Mouse (Mus musculus): ENCODE measurements around the gene Eif3l.

GRCm38 (mm10) chr15:79057850-79058249 lies 17.1 kb upstream of the Eif3l start:
- TF ChIP-seq CTCF (IDR thresholded peaks at IDR 0.05 in 2 of 3, conservative IDR thresholded peaks at IDR 0.05 in 1 of 3; ENCODE audit: control insufficient read depth in 1 of 3, insufficient read depth in 1 of 3, low read depth in 2 of 3, low read length in 3 of 3, poor library complexity in 1 of 3, severe bottlenecking in 1 of 3) = no peak
- TF ChIP-seq POLR2A (IDR thresholded peaks at IDR 0.05; ENCODE audit: control insufficient read depth in 1 of 2, insufficient read depth in 1 of 2, low read depth in 1 of 2, low read length in 2 of 2, poor library complexity in 1 of 2) = no peak
- TF ChIP-seq USF1 (IDR thresholded peaks at IDR 0.05; ENCODE audit: low read depth, low read length) = no peak
- TF ChIP-seq TAL1 (IDR thresholded peaks at IDR 0.05; ENCODE audit: low read length) = no peak
- TF ChIP-seq BHLHE40 (IDR thresholded peaks at IDR 0.05; ENCODE audit: borderline replicate concordance, low read depth, low read length) = no peak
- no peak for TF ChIP-seq ZC3H11A (IDR thresholded peaks at IDR 0.05; ENCODE audit: low read depth, low read length)
- TF ChIP-seq MYB (IDR thresholded peaks at IDR 0.05; ENCODE audit: low read depth, low read length) = no peak
- TF ChIP-seq GATA1 (IDR thresholded peaks at IDR 0.05; ENCODE audit: low read depth, low read length) = no peak
